Mouse (Mus musculus) forebrain, embryonic 15.5 days (tissue): Measurements from ENCODE around the gene Gm21170. TPM values are rescaled to one million over a fixed set of nuclear protein-coding genes. Genes with fewer than 3 reads are reported as not detected.
"Not testable (repeated sequence)": the region's sequence is repeated elsewhere in the genome, so short reads cannot be mapped to it uniquely, and the experiment has no call there.

Source experiments
- ATAC-seq: fragments of 200-750 bp; cut with Nextera tagmentation; replicated peaks from 2 replicates; pipeline ENCODE4 v1.8.0; 2017; ENCODE audit warnings: mild to moderate bottlenecking, moderate TSS enrichment, moderate library complexity
- H3K27ac ChIP-seq: fragments of 300-500 bp; sonication (generic); replicated peaks from 2 replicates; pipeline ENCODE4 v1.5.1; 2015; ENCODE audit warnings: mild to moderate bottlenecking, inconsistent platforms
- H3K27me3 ChIP-seq: fragments of 300-500 bp; sonication (generic); 2 replicates; pipeline ENCODE4 v1.6.1; 2015; ENCODE audit warnings: inconsistent platforms
- H3K36me3 ChIP-seq: fragments of 300-500 bp; sonication (generic); 2 replicates; pipeline ENCODE4 v1.6.1; 2015; ENCODE audit warnings: mild to moderate bottlenecking, inconsistent platforms
- H3K4me1 ChIP-seq: fragments of 300-500 bp; sonication (generic); 2 replicates; pipeline ENCODE4 v1.6.1; 2015; ENCODE audit warnings: inconsistent platforms
- H3K4me2 ChIP-seq: fragments of 300-500 bp; sonication (generic); replicated peaks from 2 replicates; pipeline ENCODE4 v1.6.1; 2015; ENCODE audit warnings: mild to moderate bottlenecking, inconsistent platforms
- H3K4me3 ChIP-seq: fragments of 300-500 bp; sonication (generic); 2 replicates; pipeline ENCODE4 v1.5.1; 2015; ENCODE audit warnings: mild to moderate bottlenecking, inconsistent platforms
- H3K9ac ChIP-seq: fragments of 300-500 bp; sonication (generic); replicated peaks from 2 replicates; pipeline ENCODE4 v1.6.1; 2015; ENCODE audit warnings: mild to moderate bottlenecking, inconsistent platforms
- H3K9me3 ChIP-seq: fragments of 300-500 bp; sonication (generic); 2 replicates; pipeline ENCODE4 v1.6.1; 2016; ENCODE audit warnings: inconsistent platforms
- WGBS: fragments of 180-500 bp; shearing (Covaris S2); methylation state at CpG from one replicate; pipeline ENCODE4 v1.1.7; 2015; ENCODE audit warnings: mixed read lengths; 5-methylcytosine and 5-hydroxymethylcytosine counted together
- polyA plus RNA-seq: library from polyadenylated mRNA; unstranded; fragments of >200 nt; fragmentation: Nextera tagmentation; extraction: Ambion mirVana; gene quantifications from 2 replicates; pipeline ENCODE4 v1.2.1, GENCODE M21; 2015

Gm21170 gene
- not detected in 2 replicates for polyA plus RNA-seq

- no CpG with 5 or more reads among the region's 2 CpGs for WGBS
- not testable (repeated sequence) for H3K4me2 ChIP-seq, H3K4me1 ChIP-seq, H3K9me3 ChIP-seq, H3K36me3 ChIP-seq, ATAC-seq, H3K4me3 ChIP-seq, H3K27ac ChIP-seq, H3K9ac ChIP-seq, H3K27me3 ChIP-seq
Measured at GRCm38 (mm10) chrY:47690998-47691397, at the start of gene Gm21170. Gene Gm21170, minus strand, starts transcription at chrY:47691098.

Other genes starting within 250 kb of the Gm21170 start
- not detected in 2 replicates for gene Gm21256, start 240.1 kb downstream of the Gm21170 start, polyA plus RNA-seq